Mouse (Mus musculus) cortical plate, adult 2 months (tissue): ENCODE measurements around the gene Pex3. TPM values are rescaled to one million over a fixed set of nuclear protein-coding genes. Genes with fewer than 3 reads are reported as not detected.

Experiments
- H3K27ac ChIP-seq: fragments of 200-500 bp; 2 replicates; pipeline ENCODE4 v1.5.1; 2012; ENCODE audit warnings: low read length, control low read depth, inconsistent platforms; ENCODE audit not compliant: insufficient read depth
- H3K4me1 ChIP-seq: fragments of 200-500 bp; 2 replicates; pipeline ENCODE4 v1.6.1; 2011; ENCODE audit warnings: low read length; ENCODE audit not compliant: control insufficient read depth, insufficient read depth
- H3K4me3 ChIP-seq: fragments of 200-500 bp; 2 replicates; pipeline ENCODE4 v1.5.1; 2011; ENCODE audit warnings: mild to moderate bottlenecking, low read length, control low read depth; ENCODE audit not compliant: insufficient read depth
- CTCF ChIP-seq: fragments of 200-500 bp; IDR thresholded peaks from 2 replicates; pipeline ENCODE4 v1.5.1; 2011; ENCODE audit warnings: mild to moderate bottlenecking, control low read depth, low read length; ENCODE audit not compliant: insufficient read depth; ENCODE audit errors: extremely low read depth
- POLR2A ChIP-seq: fragments of 200-500 bp; IDR thresholded peaks from 2 replicates; pipeline ENCODE4 v1.6.1; 2011; ENCODE audit warnings: mild to moderate bottlenecking, low read length, control low read depth; ENCODE audit not compliant: insufficient read depth; ENCODE audit errors: extremely low read depth
- polyA plus RNA-seq: library from polyadenylated mRNA; depleted of rRNA; stranded (reverse); fragments of >200 nt; gene quantifications from 2 replicates; pipeline ENCODE4 v1.2.3, GENCODE M21; 2012

Gene Pex3
- polyA plus RNA-seq, 1 experiment, result 30.3 TPM

DNA sequence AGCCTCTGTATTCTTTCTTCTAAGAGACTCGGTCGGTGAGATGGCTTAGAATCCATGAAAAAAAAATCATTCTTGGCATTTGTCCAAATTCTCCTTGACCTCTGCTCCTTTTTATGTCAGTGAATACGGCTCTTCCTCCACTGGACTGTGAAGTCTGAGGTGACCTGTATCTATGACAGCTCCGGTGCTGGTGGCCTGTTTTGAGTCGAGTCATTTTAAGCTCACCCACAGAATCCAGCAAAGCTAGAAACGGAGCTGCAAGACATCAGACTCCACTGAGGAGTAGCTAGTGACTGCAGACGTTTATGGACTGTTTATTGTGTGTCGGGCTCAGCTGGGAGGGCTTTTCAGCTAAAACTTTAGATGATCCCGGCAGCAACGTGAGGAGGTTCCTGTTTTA lies 19.1 kb upstream of the Pex3 start:
- H3K4me1 ChIP-seq, result no peaks in the 10 kb centered on the region; the same call in 1 of the 2 replicates
- H3K27ac ChIP-seq, result no peak overlapping the region
- TF ChIP-seq CTCF (no peak), POLR2A (no peak)
- no peak overlapping the region for H3K4me3 ChIP-seq

DNA sequence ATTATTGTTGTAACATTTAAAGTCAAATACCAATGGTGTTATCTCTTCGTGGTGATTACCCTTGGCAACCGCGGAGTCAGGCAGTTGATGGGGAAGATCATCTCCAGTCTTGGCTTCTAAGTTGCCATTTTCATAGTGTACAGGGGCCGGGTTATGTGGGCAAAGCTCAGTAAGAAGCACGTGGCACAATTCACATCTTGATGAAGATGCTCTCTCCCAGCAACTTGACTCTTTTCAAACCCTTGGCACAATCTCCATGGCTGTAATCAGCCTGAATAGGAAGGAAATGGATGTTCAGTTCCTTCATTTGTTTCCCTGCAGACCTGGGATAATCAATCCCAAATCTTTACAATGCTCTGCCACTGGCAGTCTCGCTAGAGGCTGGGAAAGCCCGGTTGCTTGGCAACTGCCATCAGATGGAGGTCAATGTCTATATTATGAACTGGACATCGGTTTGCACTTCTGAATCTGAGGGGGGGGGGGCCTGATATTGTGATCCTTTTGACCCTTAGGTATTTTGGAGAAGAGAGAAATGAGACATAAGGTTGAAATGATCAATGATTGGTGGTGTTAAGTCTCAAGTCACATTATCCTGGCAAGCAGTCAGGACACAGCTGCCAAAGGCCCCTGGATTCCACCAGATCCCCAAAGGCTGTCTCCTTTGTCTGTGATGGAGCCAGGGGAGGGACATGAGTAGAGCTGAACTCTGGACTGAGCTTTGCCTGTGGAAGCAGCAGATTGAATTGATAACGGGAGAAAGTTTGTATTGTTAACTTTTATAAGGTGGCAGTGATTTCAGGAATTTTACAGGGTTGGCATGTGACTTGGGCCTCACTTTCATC lies 18.0 kb upstream of the Pex3 start:
- no peaks in the 10 kb centered on the region; the same call in 1 of the 2 replicates for H3K4me1 ChIP-seq
- H3K4me3 ChIP-seq, result no peak overlapping the region
- H3K27ac ChIP-seq, result no peak overlapping the region
- no peak for TF ChIP-seq POLR2A

DNA sequence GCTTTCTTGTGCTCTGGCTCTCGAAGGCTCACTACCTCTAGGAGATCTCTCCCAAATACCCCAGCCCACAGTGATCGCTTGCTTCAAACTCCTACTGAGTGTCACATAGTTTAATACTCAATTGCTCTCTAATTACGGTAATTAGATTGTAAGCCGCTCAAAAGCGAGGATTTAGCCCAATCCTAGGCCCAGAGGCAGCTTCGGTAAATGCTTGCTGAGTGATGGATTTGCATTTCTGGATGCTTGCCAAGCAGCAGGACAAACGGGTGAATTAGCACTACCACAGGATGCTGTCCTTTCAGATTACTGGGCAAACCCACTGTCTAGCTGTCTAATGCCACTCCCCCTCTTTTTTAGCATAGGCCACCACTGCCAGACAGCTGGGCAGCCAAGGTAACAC lies 16.9 kb upstream of the Pex3 start:
- no peak overlapping the region for H3K4me3 ChIP-seq
- H3K27ac ChIP-seq, result no peak overlapping the region
- TF ChIP-seq POLR2A (no peak), CTCF (no peak)
- H3K4me1 ChIP-seq, result no peaks in the 10 kb centered on the region; the same call in 1 of the 2 replicates

DNA sequence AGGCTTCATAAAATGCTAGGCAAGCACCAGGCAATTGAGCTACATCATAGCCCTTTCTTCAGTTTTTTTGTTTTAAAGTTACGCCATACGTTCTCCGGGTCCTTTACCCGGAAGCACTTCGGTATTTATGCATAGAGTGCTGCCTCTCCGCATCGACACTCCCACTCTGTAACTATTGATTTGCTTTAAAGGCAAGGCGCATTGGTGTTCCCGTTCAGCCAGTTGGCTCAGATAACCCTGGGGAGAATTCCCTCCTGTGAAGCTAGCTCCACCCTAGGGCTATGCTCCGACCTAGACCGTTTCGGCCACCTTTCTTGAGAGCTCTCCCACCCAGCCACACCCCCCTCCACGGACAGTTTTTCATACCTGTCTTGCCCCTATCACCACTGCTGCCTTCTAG lies 13.5 kb upstream of the Pex3 start:
- Histone ChIP-seq H3K27ac (no peak overlapping the region), H3K4me1 (no peaks in the 10 kb centered on the region; the same call in 1 of the 2 replicates), H3K4me3 (no peak overlapping the region)
- TF ChIP-seq CTCF, result no peak
- TF ChIP-seq POLR2A, result no peak

DNA sequence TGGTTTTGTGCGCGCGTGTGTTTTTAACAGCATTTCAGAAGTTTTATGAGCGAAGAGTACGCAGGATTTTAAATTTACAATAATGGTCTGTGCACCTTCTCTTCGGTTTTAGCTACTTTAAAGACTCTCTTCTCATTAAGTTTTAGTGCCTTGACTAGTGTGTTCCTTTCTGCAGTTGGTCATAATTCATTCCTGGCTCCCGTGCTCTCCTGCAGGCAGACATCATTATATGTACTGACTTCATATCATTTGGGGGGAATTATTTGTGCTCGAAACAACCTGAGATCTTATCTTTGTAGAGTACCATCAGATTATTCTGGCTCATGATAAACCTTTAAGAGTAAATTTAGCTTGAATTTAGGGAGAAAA lies 12.1 kb upstream of the Pex3 start:
- Histone ChIP-seq H3K4me3 (no peak overlapping the region), H3K4me1 (no peaks in the 10 kb centered on the region), H3K27ac (no peak overlapping the region)
- TF ChIP-seq POLR2A (no peak), CTCF (no peak)

DNA sequence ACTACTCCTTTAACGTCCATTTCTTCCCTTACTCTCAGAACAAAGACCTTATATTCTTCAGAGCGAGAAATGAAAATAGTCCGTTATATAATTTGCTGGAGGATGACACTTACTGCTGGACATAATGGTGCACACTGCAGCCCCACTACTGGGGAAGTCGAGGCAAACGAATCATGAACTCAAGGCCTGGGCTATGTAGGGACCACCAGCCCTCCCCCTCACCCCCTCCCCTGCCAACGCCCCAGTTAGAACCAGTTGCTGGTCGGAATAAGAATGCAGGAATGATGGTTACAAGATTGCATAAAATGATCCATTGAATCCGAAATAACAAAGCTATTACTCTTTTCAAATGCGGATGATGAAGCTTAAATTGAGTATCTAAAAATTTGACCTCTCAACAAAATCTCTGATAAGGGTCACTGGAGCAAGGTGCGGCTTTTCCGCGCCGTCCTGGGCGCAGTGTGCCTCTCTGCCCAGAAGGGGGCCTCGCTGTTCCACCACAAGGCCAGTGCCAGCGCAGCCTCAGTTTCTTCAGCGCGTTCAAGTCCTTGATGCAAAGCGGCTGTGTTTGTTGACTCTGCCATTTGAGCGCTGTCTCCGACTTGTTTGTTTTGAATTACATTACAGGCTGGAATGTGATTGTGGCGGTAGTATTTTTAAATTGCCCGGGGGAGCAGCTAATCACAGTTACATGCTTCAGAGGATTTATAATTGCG lies 11.6 kb upstream of the Pex3 start:
- no peaks in the 10 kb centered on the region for H3K4me1 ChIP-seq
- no peak overlapping the region for H3K4me3 ChIP-seq
- TF ChIP-seq POLR2A (no peak), CTCF (peak; percentile 88)
- no peak overlapping the region for H3K27ac ChIP-seq

DNA sequence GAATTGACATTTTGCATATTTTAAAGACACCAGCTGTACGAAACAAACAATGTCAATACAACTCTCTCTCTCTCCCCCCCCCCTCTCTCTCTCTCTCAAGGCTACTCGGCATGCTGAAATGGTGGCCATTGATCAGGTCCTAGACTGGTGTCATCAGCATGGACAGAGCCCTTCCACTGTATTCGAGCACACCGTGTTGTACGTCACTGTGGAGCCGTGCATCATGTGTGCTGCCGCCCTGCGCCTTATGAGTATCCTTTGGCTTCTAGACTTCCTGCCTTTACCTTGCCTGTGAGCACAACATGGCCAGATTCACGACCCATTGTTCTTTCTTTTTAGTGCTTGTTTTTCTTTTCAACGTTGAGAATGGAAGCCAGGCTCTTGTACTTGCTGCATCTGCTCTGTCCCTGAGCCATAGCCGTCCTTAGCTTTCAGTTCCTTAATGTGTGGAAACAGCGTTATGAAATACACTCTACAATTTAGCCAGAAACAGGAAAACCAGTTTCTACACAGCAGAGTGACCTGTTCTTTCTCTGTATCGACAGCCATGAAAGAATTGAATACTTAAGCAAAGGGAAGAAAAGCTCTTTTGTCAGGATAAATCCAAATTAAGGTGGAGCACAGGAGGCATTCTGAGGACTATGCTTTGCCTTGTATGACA lies 7.2 kb upstream of the Pex3 start:
- Histone ChIP-seq H3K4me1 (no peaks in the 10 kb centered on the region), H3K4me3 (no peak overlapping the region), H3K27ac (no peak overlapping the region)
- TF ChIP-seq CTCF, result no peak
- no peak for TF ChIP-seq POLR2A

DNA sequence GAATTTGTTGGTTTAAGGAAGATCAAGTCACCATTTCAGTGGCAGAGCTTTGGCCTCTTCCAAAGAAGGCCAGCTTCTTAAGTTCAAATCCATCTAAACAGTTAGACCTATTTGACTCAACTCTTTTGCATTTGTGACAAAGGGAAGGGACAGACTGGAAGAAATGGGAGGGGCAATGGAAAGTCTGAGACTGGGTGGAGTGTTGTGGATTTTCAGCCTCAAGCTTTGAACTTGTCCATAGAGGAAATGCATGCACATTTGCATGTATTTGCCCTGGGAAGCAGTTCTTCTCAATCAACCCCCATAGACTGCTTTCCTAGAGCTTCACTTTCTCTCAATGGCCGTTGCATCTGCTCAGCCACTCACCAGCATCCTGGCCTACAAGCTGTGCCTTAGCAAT lies 1.4 kb upstream of the Pex3 start:
- Histone ChIP-seq H3K4me1 (peaks cover 2% of the 10 kb centered on the region; the same call in 1 of the 2 replicates), H3K27ac (no peak overlapping the region), H3K4me3 (no peak overlapping the region)
- no peak for TF ChIP-seq CTCF

DNA sequence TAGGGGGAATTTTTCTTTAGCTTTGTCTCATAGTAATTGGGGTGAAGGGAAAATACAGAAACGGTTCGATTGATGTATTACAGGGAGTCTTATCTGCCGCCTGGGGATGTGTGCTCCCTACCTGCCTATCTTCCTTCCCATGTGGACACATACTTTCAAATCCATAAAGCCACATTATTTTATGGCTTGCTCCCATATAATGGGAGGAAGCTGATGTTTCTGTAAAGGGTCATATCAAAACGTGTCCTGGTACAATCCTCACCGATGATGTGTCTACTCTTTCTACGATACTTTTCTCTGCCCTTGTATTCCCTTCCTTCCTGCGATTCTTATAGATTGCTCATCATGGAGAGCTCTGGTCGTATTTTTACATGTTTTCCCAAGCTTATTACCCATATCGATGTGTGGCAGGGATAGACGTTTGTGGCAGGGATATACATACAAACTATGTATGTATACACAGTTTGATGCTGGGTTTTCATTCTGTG lies 600 bp upstream of the Pex3 start:
- peaks cover 2% of the 10 kb centered on the region; the same call in 1 of the 2 replicates for H3K4me1 ChIP-seq
- no peak for TF ChIP-seq CTCF
- TF ChIP-seq POLR2A, result no peak
- no peak overlapping the region for H3K27ac ChIP-seq
- peak overlapping the region; percentile 94 for H3K4me3 ChIP-seq
